Mouse (Mus musculus): ENCODE data around the gene Chil1. TPM values are rescaled to one million over a fixed set of nuclear protein-coding genes. Genes with fewer than 3 reads are reported as not detected.

The Chil1 gene
- total RNA-seq, 2 experiments from 2014 or later, result 6.3 TPM; not detected in 1

GRCm38 (mm10) chr1:134200998-134201686 is 19.2 kb downstream of the Chil1 start:
- ATAC-seq (replicated peaks; ENCODE audit: poor library complexity, severe bottlenecking), result no peak

GRCm38 (mm10) chr1:134201751-134202420 is 19.9 kb downstream of the Chil1 start:
- ATAC-seq (replicated peaks; ENCODE audit: poor library complexity, severe bottlenecking), result peak; percentile 73

GRCm38 (mm10) chr1:134204230-134204629 is 22.3 kb downstream of the Chil1 start:
- ATAC-seq (replicated peaks; ENCODE audit: poor library complexity, severe bottlenecking), result no peak

- ATAC-seq (replicated peaks; ENCODE audit: poor library complexity, severe bottlenecking), result no peak; the same call in 1 of the 2 replicates
Measured at GRCm38 (mm10) chr1:134205296-134206018, 23.5 kb downstream of the Chil1 start.

GRCm38 (mm10) chr1:134206085-134206484 is 24.1 kb downstream of the Chil1 start:
- no peak for ATAC-seq (replicated peaks; ENCODE audit: poor library complexity, severe bottlenecking)

GRCm38 (mm10) chr1:134210179-134210755 is 28.3 kb downstream of the Chil1 start:
- ATAC-seq (replicated peaks; ENCODE audit: poor library complexity, severe bottlenecking), result no peak

GRCm38 (mm10) chr1:134211043-134211442 is 29.1 kb downstream of the Chil1 start:
- ATAC-seq (replicated peaks; ENCODE audit: poor library complexity, severe bottlenecking), result no peak

GRCm38 (mm10) chr1:134211631-134212030 is 29.7 kb downstream of the Chil1 start:
- ATAC-seq (replicated peaks; ENCODE audit: poor library complexity, severe bottlenecking), result no peak

- no peak for ATAC-seq (replicated peaks; ENCODE audit: poor library complexity, severe bottlenecking)
Measured at GRCm38 (mm10) chr1:134212351-134212750, 30.4 kb downstream of the Chil1 start.

GRCm38 (mm10) chr1:134213405-134213804 is 31.4 kb downstream of the Chil1 start:
- ATAC-seq (replicated peaks; ENCODE audit: poor library complexity, severe bottlenecking), result no peak

- no peak for ATAC-seq (replicated peaks; ENCODE audit: poor library complexity, severe bottlenecking)
Measured at GRCm38 (mm10) chr1:134215059-134215458, 33.1 kb downstream of the Chil1 start.

GRCm38 (mm10) chr1:134215751-134216628 is 34.0 kb downstream of the Chil1 start:
- ATAC-seq (replicated peaks; ENCODE audit: poor library complexity, severe bottlenecking), result no peak

GRCm38 (mm10) chr1:134216629-134216971 is 34.6 kb downstream of the Chil1 start:
- ATAC-seq (replicated peaks; ENCODE audit: poor library complexity, severe bottlenecking), result no peak

- no peak for ATAC-seq (replicated peaks; ENCODE audit: poor library complexity, severe bottlenecking)
Measured at GRCm38 (mm10) chr1:134217028-134217481, 35.1 kb downstream of the Chil1 start.

- ATAC-seq (replicated peaks; ENCODE audit: poor library complexity, severe bottlenecking), result no peak
Measured at GRCm38 (mm10) chr1:134217942-134218341, 36.0 kb downstream of the Chil1 start.

GRCm38 (mm10) chr1:134219608-134220007 is 37.6 kb downstream of the Chil1 start:
- ATAC-seq (replicated peaks; ENCODE audit: poor library complexity, severe bottlenecking), result no peak

- ATAC-seq (replicated peaks; ENCODE audit: poor library complexity, severe bottlenecking), result no peak
Measured at GRCm38 (mm10) chr1:134221172-134221571, 39.2 kb downstream of the Chil1 start.

- no peak for ATAC-seq (replicated peaks; ENCODE audit: poor library complexity, severe bottlenecking)
Measured at GRCm38 (mm10) chr1:134222122-134223055, 40.4 kb downstream of the Chil1 start.
